Mouse (Mus musculus) liver, embryonic 15.5 days (tissue): Measurements from ENCODE around the gene Hist2h2be. TPM values are rescaled to one million over a fixed set of nuclear protein-coding genes. Genes with fewer than 3 reads are reported as not detected.
"Not testable (repeated sequence)": the region's sequence is repeated elsewhere in the genome, so short reads cannot be mapped to it uniquely, and the experiment has no call there.

ENCODE experiments used
- ATAC-seq: fragments of 200-750 bp; cut with Nextera tagmentation; 2 replicates; pipeline ENCODE4 v1.8.0; 2017; ENCODE audit warnings: moderate number of reproducible peaks, mild to moderate bottlenecking, moderate library complexity; ENCODE audit not compliant: insufficient read depth
- H3K27ac ChIP-seq: fragments of 300-500 bp; sonication (generic); replicated peaks from 2 replicates; pipeline ENCODE4 v1.5.1; 2015; ENCODE audit warnings: mild to moderate bottlenecking, inconsistent platforms
- H3K27me3 ChIP-seq: fragments of 300-500 bp; sonication (generic); 2 replicates; pipeline ENCODE4 v1.6.1; 2015; ENCODE audit warnings: mild to moderate bottlenecking, inconsistent platforms
- H3K36me3 ChIP-seq: fragments of 300-500 bp; sonication (generic); replicated peaks from 2 replicates; pipeline ENCODE4 v1.6.1; 2015; ENCODE audit warnings: moderate library complexity, mild to moderate bottlenecking, inconsistent platforms
- H3K4me1 ChIP-seq: fragments of 300-500 bp; sonication (generic); replicated peaks from 2 replicates; pipeline ENCODE4 v1.6.1; 2015; ENCODE audit warnings: inconsistent platforms
- H3K4me2 ChIP-seq: fragments of 300-500 bp; sonication (generic); 2 replicates; pipeline ENCODE4 v1.6.1; 2015; ENCODE audit warnings: moderate library complexity, mild to moderate bottlenecking, inconsistent platforms
- H3K4me3 ChIP-seq: fragments of 300-500 bp; sonication (generic); replicated peaks from 2 replicates; pipeline ENCODE4 v1.5.1; 2015; ENCODE audit warnings: mild to moderate bottlenecking, inconsistent platforms
- H3K9ac ChIP-seq: fragments of 300-500 bp; sonication (generic); 2 replicates; pipeline ENCODE4 v1.6.1; 2015; ENCODE audit warnings: moderate library complexity, mild to moderate bottlenecking, inconsistent platforms
- H3K9me3 ChIP-seq: fragments of 300-500 bp; sonication (generic); replicated peaks from 2 replicates; pipeline ENCODE4 v1.6.1; 2016; ENCODE audit warnings: inconsistent platforms
- WGBS: fragments of 180-500 bp; shearing (Covaris S2); methylation state at CpG from one replicate; pipeline ENCODE4 v1.1.7; 2015; ENCODE audit warnings: mixed read lengths; ENCODE audit not compliant: insufficient replicate concordance; 5-methylcytosine and 5-hydroxymethylcytosine counted together
- microRNA-seq: library from miRNA; unstranded; fragments of <30 nt; microRNA quantifications from one replicate; pipeline ENCODE4, GENCODE M21; 2016
- polyA plus RNA-seq: library from polyadenylated mRNA; unstranded; fragments of >200 nt; fragmentation: Nextera tagmentation; extraction: Ambion mirVana; gene quantifications from 2 replicates; pipeline ENCODE4 v1.2.1, GENCODE M21; 2015

Gene Hist2h2be
- polyA plus RNA-seq, 1 experiment from 2014 or later = 6.5 TPM

DNA sequence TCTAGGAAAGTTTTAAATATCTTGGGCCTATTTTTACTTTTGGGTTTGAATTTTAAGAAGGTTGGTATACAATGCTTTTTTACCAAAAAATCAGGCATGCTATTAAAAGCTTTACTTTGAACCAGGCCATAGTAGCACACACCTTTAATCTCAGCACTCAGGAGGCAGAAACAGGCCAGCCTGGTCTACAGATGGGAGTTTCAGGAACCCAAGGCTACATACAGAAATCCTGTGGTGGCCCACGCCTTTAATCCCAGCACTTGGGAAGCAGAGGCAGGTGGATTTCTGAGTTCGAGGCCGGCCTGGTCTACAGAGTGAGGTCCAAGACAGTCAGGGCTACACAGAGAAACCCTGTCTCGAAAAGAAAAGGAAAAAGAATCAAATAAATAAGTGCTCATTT is 46.6 kb downstream of the Hist2h2be start:
- Histone ChIP-seq H3K4me2 (peak overlapping the region; percentile 61), H3K9me3 (no peaks in the 10 kb centered on the region), H3K27ac (peak overlapping the region; percentile 91), H3K4me1 (peaks cover 46% of the 10 kb centered on the region), H3K9ac (peak overlapping the region; percentile 54; the same call in 1 of the 2 replicates), H3K4me3 (peak overlapping the region; percentile 45), H3K27me3 (no peaks in the 10 kb centered on the region), H3K36me3 (no peaks in the 10 kb centered on the region)
- ATAC-seq = no peak
- 68% methylated on average over 4 of the region's 4 CpGs for WGBS

DNA sequence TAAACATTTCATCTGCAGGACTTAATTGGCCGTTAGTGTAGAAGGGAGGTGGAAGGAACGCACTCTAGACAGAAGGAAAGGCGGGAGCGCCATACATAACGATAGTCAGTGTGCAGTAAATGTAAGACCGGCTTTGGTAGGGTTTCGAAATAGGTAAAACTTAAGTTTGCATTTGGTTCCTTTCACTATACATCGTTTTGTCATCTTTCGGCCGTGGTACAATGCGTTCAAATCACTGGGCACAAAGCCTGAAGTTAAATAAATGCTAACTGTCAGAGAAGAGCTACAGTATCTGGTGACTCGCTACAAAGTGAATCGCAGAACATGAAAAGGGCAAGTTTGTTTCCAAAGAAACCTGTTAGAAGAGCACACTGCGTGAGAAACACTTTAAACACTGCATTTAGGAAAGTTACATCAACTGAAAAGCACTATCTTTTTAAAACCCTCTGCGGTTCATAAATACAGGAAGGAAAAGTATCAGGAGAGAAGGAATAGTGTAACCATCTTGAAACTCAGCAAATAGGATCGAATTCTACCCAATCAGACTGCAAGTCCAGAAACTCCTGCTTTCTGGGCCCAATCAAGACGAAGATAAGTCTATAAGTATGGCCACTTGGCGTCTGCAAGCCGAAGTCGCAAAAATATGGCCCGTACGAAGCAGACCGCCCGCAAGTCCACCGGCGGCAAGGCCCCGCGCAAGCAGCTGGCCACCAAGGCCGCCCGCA is 47.3 kb downstream of the Hist2h2be start, which contains the start of gene Hist2h3b:
Gene Hist2h3b, plus strand, starts transcription at position 604 of the 725 bp plus-strand sequence.
- peak; percentile 35 for ATAC-seq
- 20% methylated on average over 30 of the region's 30 CpGs for WGBS
- peak within 1 kb of the TSS; percentile 66 for H3K4me3 ChIP-seq
- no peaks in the 10 kb centered on the region for H3K9me3 ChIP-seq
- peak within 1 kb of the TSS; percentile 100 for H3K27ac ChIP-seq
- H3K4me2 ChIP-seq = peak within 1 kb of the TSS; percentile 70
- no peaks in the 10 kb centered on the region for H3K36me3 ChIP-seq
- peak within 1 kb of the TSS; percentile 74 for H3K9ac ChIP-seq
- H3K27me3 ChIP-seq = no peaks in the 10 kb centered on the region
- peaks cover 46% of the 10 kb centered on the region for H3K4me1 ChIP-seq

DNA sequence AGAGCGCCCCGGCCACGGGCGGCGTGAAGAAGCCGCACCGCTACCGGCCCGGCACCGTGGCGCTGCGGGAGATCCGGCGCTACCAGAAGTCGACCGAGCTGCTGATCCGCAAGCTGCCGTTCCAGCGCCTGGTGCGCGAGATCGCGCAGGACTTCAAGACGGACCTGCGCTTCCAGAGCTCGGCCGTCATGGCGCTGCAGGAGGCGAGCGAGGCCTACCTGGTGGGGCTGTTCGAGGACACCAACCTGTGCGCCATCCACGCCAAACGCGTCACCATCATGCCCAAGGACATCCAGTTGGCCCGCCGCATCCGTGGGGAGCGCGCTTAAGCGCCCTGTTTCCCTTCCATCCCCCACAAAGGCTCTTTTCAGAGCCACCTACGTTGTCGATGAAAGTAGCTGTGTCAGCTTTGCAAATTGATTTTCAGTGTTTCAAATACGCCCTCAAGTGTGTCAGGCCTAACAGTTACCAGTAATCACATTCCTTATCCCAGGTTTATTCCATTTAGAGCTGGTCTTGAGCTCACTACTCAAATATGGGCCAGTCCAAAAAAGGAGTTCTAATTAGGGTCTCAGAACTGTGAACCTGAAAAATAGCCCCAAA is 48.0 kb downstream of the Hist2h2be start:
- Histone ChIP-seq H3K4me1 (peaks cover 50% of the 10 kb centered on the region), H3K27ac (peak overlapping the region; percentile 100), H3K4me3 (peak overlapping the region; percentile 66), H3K9ac (peak overlapping the region; percentile 74), H3K4me2 (peak overlapping the region; percentile 70)
- H3K27me3 ChIP-seq, H3K36me3 ChIP-seq, H3K9me3 ChIP-seq: not testable (repeated sequence)
- peak; percentile 43 for ATAC-seq
- 0% methylated on average over 18 of the region's 44 CpGs for WGBS

DNA sequence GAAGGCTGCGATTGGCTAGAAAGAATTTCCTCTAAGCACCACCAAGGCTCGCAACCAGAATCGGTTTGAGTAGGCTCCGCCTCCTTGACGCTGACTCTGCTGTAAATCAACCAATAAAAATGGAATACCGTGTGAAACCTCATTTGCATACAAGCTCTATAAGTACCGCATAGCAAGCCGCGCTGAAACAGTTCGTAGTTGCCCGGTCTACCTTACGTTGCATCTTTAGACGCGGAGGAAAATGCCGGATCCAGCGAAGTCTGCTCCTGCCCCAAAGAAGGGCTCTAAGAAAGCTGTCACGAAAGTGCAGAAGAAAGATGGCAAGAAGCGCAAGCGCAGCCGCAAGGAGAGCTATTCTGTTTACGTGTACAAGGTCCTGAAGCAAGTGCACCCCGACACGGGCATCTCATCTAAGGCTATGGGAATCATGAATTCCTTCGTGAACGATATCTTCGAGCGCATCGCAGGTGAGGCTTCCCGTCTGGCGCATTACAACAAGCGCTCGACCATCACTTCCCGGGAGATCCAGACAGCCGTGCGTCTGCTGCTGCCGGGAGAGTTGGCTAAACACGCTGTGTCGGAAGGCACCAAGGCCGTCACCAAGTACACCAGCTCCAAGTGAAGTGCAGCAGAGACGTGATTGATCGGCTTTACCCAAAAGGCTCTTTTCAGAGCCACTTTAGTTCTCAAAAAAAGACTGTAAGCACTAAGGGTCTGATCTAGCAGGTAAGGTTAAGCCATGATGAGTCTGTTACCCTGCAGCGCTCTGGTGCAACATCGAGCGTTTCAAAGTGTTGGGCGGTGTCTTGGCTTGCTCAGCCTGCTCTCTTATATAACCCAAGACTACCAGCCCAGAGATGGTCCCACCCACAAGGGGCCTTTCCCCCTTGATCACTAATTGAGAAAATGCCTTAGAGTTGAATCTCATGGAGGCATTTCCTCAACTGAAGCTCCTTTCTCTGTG is 48.9 kb downstream of the Hist2h2be start, which contains the start of gene Hist2h2bb:
Gene Hist2h2bb, plus strand, starts transcription at position 242 of the 964 bp plus-strand sequence.
- peak within 1 kb of the TSS; percentile 100 for H3K27ac ChIP-seq
- H3K27me3 ChIP-seq = no peaks in the 10 kb centered on the region
- no peaks in the 10 kb centered on the region for H3K36me3 ChIP-seq
- peak within 1 kb of the TSS; percentile 80 for H3K4me2 ChIP-seq
- peak; percentile 86 for ATAC-seq
- under 1% methylated on average over 45 of the region's 45 CpGs for WGBS
- peak within 1 kb of the TSS; percentile 66 for H3K4me3 ChIP-seq
- H3K9ac ChIP-seq = peak within 1 kb of the TSS; percentile 88
- H3K4me1 ChIP-seq = peaks cover 42% of the 10 kb centered on the region
- no peaks in the 10 kb centered on the region for H3K9me3 ChIP-seq

Small RNAs within 50 kb of the gene (microRNA-seq; reads per million reads assigned to microRNA genes)
- gene Gm44492 (not detected), gene Gm47311 (not detected), gene Gm47313 (not detected)

Other genes starting within 250 kb of the Hist2h2be start
- 5.9 and 6.6 TPM in 2 replicates for gene Plekho1, start 225.1 kb upstream of the Hist2h2be start, polyA plus RNA-seq
- 12.6 and 14.1 TPM in 2 replicates for gene Vps45, start 162.7 kb upstream of the Hist2h2be start, polyA plus RNA-seq
- 10.3 and 12.0 TPM in 2 replicates for gene Otud7b, start 116.6 kb upstream of the Hist2h2be start, polyA plus RNA-seq
- gene Mtmr11, start 59.1 kb upstream of the Hist2h2be start, polyA plus RNA-seq = 2.3 and 3.7 TPM in 2 replicates
- 73.7 and 76.6 TPM in 2 replicates for gene Sf3b4, start 48.8 kb upstream of the Hist2h2be start, polyA plus RNA-seq
- 0.23 and 0.26 TPM in 2 replicates for gene Sv2a, start 40.0 kb upstream of the Hist2h2be start, polyA plus RNA-seq
- 32.1 and 34.6 TPM in 2 replicates for gene Bola1, start 1.4 kb upstream of the Hist2h2be start, polyA plus RNA-seq
- gene Hist2h2ab, start 1.3 kb upstream of the Hist2h2be start, polyA plus RNA-seq = 0.40 and 0.58 TPM in 2 replicates
- gene Hist2h2ac, start 239 bp upstream of the Hist2h2be start, polyA plus RNA-seq = 16.1 and 18.0 TPM in 2 replicates
- gene Hist2h3c2, start 18.0 kb downstream of the Hist2h2be start, polyA plus RNA-seq = 10.8 and 13.6 TPM in 2 replicates
- gene Hist2h2aa2, start 19.2 kb downstream of the Hist2h2be start, polyA plus RNA-seq = 54.8 and 64.9 TPM in 2 replicates
- 31.3 and 45.2 TPM in 2 replicates for gene Hist2h2aa1, start 24.4 kb downstream of the Hist2h2be start, polyA plus RNA-seq
- gene Hist2h3c1, start 25.6 kb downstream of the Hist2h2be start, polyA plus RNA-seq = 2.5 and 3.2 TPM in 2 replicates
- 29.3 and 32.9 TPM in 2 replicates for gene Hist2h4, start 42.2 kb downstream of the Hist2h2be start, polyA plus RNA-seq
- gene Hist2h3b, start 47.5 kb downstream of the Hist2h2be start, polyA plus RNA-seq = 78.7 and 99.7 TPM in 2 replicates
- gene Hist2h2bb, start 48.6 kb downstream of the Hist2h2be start, polyA plus RNA-seq = 19.4 and 24.6 TPM in 2 replicates
- gene Fcgr1, start 72.8 kb downstream of the Hist2h2be start, polyA plus RNA-seq = 4.4 and 4.7 TPM in 2 replicates
- not detected in 2 replicates for gene BC107364, start 231.2 kb downstream of the Hist2h2be start, polyA plus RNA-seq